Mouse (Mus musculus) brain, embryonic 14.5 days (tissue): ENCODE measurements at regions not wholly inside any gene's neighbourhood (a gene's known extent, or its start where the extent isn't known, plus 50 kb on each side); places are given as distances from the start of the nearest gene placed in this dataset.

Source experiments
- DNase-seq: peaks from one replicate; pipeline ENCODE4 v3.0.0-alpha.2; 2011; ENCODE audit warnings: low read depth
- CTCF ChIP-seq: fragments of 200-500 bp; IDR thresholded peaks from 2 replicates; pipeline ENCODE4 v1.5.1; 2012; ENCODE audit warnings: inconsistent platforms, mild to moderate bottlenecking, moderate library complexity, borderline replicate concordance; ENCODE audit not compliant: insufficient read depth, insufficient read length; ENCODE audit errors: extremely low read depth
- POLR2A ChIP-seq: fragments of 200-500 bp; IDR thresholded peaks from 2 replicates; pipeline ENCODE4 v1.6.1; 2012; ENCODE audit warnings: mild to moderate bottlenecking, inconsistent platforms, borderline replicate concordance; ENCODE audit not compliant: poor library complexity, insufficient read depth, insufficient read length, severe bottlenecking; ENCODE audit errors: extremely low read depth

DNA sequence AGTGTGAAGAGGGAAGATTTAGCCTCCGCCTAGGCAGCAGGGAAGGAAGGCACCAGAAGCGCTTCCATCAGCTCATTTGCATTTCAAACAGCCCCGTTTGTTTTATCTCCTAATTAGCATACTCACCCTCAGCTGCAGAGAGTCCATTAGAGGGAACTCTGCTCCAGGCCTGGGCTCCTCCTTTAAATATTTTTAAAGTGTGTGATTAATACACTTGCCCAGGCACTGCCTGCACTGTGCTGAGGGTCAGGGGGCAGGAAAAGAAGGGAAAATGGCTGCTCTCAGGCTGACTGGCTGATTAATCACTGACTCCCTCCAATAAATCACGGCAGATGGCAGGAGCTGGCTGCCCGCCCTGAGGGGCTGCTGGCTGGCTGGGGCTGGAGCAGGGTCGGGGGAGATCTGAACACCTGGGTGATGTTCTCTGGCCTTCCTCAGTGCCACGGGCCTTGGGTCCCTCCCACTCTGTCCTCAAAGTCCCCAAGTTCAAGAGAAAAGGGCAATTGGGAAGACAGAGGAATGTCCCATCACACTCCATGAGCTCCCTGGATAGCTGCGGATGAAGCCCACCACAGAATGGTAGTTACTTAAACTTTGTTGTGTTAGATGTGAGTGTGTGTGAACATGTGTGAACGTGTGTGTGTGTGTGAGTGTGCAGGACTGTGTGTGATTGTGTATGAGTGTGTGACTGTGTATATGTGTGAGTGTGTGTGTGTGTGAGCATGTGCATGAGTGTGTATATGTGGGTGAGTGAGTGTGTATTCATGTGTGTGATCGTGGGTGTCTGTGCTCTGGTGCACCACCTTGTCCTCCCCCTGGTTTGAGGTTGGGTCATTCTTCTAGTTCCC is 149.1 kb downstream of the Tfcp2l1 start:
- peak; percentile 91 for DNase-seq
- TF ChIP-seq POLR2A (no peak), CTCF (no peak)
